Mouse (Mus musculus): Measurements from ENCODE around the gene Mms19. TPM values are rescaled to one million over a fixed set of nuclear protein-coding genes. Genes with fewer than 3 reads are reported as not detected.
A peak's percentile ranks its signal among the peaks of the same experiment; 100 is the strongest.

Gene Mms19
- 10 to 100 TPM; 30.1 to 39.8 TPM for total RNA-seq (2021)

DNA sequence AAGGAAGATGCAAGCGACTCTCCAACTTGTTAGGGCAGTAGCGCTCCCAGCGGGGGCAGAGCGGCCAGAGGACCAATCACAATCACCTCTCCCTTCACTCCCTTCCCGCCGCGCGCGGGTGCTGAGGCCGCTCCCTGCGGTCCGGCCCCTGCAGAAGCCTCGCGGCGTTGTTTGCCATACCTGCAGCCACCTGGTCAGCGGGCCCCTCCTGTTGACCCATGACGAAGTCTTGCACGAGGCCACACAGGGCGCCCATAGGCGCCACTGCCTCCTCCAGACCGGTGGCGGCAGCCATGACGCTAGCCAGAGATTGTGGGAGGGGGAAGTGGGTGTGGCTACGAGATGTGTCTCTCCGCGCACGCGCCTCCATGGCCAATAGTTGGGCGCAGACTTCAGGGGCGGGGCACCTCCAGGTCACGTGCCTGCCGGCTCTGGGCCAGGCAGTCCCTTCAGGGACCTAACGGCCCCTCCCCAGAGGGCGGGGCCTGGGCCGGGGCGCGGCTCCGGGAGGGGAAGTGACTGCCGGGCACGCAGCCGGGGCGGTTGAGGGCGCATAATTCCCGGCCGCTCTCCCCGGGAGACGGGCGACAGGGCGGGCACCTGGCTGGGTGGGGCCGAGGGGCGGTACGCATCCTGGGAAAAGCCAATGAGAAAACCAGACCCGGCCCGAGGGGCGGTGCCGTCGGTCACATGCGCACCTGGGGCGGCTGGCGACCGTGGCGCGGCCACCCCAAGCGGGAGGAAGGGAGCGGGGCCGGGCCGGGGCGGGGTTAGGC is at the start of gene Mms19:
Gene Mms19, minus strand, starts transcription at position 339 of the 776 bp plus-strand sequence.
- intact Hi-C loops (cut with DNase I) = loop anchor here (5.0 kb wide), 1 partner anchor 41 kb away; no protein-coding TSS in a partner anchor
- peak; percentile 98 to 99 for DNase-seq (ENCODE audit: extremely low spot score in 1 of 2, low spot score in 2 of 2)

DNA sequence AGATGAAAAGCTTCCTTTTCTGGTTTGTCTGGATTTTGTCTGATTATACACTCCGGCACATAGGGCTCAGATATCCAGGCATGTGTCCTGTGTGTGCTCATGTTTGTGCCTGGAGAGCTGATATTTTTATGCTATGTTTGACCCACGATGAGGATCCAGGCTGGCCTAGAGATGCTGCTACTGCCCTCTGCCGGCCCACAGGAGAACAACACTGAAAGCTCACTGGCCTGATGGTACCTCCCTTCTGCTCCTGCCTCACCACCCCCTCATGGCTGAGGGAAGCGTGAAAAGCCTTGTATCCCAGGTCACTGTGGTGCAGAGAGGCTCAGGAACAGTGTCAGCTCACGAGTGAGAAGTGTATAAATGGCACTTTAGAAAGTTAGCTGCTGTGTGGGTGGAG is 45.2 kb upstream of the Mms19 start:
- intact Hi-C loops (cut with DNase I) = no loop called here
- DNase-seq (ENCODE audit: extremely low spot score in 1 of 2, low spot score in 2 of 2) = peak; percentile 64 to 79

DNA sequence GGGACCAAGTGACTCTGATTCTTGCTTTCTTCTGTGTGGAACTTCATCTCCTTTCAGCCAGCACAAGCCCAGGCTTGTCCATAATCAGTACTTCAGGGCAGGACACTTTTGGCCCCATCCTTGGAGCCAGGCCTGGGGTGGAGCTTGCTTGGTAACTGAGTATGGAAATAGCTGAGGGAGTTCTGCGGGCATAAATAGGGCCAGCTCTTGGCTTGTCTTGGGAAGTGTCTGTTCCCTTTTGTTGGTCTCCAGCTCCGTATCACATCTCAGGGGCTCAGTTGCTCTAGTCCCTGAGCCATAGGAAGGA is 41.5 kb upstream of the Mms19 start:
- intact Hi-C loops (cut with DNase I) = loop anchor here (5.0 kb wide), 1 partner anchor 40 kb away; the partner anchor contains the start of genes Mms19 and Ubtd1
- no peak for DNase-seq (ENCODE audit: extremely low spot score in 1 of 2, low spot score in 2 of 2)

DNA sequence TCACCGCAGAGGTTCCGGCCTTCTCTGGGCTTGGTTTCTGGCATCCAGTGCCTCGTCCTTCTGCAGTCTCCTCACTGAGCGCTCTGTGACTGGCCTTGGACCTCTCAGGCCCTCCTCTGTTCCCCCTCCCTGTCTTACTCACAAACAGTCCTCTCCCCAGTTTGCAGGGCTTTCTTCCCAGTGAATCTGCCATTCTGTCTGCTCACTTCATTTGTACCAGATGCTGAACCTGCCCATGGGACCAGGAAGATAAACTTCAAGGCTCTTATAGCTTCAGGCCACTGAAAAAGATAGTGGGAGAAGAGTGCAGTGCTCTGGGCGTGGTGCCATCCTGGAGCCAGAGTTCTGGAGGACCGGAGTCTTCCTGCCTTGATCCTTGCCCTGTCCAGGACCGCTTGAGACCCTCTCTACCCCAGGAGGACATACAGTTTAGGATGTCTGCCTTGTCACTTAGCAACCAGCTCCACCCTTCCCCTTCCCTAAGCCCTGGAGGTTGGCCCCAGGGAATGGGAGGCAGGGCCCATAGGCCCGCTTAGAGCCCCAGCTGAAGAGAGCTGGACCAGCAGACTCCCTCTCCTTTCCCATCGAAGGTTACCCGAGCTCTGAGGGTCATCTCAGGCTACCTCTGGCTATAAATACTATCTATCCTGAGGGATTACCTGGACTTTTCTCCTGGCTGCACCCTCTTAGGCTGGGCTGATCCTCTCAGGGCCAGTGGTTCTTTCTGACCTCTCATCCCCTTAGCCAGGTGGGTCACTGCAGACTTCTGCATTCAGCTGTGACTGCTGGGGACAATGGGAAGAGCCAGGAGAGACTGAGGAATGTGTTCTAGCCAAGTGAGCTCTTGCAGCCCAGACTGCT is 41.0 kb upstream of the Mms19 start:
- intact Hi-C loops (cut with DNase I) = loop anchor here (5.0 kb wide), 1 partner anchor 40 kb away; the partner anchor contains the start of genes Mms19 and Ubtd1
- DNase-seq (ENCODE audit: extremely low spot score in 1 of 2, low spot score in 2 of 2) = no peak

DNA sequence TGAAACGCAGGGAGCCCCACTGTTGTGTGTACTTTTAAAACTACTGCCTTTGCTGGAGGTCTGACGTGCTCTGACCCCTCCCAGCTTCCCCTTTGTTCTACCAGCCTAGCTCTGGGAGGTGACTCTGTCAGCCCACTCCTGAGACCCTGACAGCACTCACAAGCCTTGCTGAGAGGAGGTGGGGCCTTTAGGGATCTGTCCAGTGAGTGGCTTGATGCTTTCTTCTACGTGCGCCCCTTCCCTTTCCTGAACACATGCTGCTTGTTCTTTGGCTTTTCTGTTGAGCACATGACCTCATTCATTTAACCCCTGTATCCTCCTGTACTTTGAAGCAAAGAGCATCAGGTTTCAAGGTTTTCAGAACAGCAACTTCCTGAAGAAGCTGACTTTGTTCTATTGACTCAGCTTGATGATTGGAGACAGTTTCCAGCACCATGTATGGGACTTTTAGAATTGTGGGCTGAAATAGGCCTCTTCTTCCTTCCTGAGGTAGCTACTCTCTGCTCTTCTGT is 38.1 kb upstream of the Mms19 start:
- intact Hi-C loops (cut with DNase I) = no loop called here
- peak in 1 of 2 experiments; percentile 57 for DNase-seq (ENCODE audit: extremely low spot score in 1 of 2, low spot score in 2 of 2)

DNA sequence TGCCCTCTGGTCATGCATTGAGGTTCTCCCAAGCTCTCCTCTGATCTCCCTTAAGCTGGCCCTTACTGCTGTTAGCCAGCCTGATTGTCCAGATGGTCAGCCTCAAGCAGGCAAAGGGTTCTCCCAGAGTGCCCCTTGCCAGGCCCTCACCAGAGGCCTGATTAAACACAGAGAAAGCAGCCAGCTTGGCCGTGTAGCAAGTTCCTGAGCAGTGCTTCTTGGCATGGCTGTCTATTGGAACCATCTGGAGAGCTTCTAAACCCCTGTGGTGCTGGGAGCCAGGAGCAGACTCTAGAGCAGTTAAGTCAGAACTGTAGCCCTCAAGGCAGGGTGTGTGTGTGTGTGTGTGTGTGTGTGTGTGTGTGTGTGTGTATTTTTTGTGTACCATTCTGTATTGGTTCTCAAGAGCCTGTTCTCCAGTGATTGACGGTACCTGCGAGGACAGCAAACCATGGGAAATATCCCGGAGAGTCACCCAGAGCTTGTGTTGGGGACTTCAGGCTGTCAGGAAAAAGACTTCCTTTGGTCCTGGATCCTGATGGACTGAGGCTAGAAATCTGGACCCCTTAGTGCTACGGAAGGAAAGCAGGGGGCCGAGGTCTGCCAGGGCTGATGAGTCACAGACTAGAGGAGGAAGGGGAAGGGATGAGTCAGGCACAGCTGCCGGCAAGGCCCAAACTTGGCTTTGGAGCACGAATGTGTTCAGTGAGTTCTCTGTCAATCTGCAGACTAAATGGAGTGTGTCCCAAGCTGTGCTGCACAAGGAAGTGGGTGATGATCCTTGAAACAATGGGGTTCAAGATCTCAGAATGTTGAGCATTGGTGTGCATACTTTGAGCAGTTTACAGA is 36.7 kb upstream of the Mms19 start:
- DNase-seq (ENCODE audit: extremely low spot score in 1 of 2, low spot score in 2 of 2) = peak; percentile 45 to 74
- intact Hi-C loops (cut with DNase I) = no loop called here

DNA sequence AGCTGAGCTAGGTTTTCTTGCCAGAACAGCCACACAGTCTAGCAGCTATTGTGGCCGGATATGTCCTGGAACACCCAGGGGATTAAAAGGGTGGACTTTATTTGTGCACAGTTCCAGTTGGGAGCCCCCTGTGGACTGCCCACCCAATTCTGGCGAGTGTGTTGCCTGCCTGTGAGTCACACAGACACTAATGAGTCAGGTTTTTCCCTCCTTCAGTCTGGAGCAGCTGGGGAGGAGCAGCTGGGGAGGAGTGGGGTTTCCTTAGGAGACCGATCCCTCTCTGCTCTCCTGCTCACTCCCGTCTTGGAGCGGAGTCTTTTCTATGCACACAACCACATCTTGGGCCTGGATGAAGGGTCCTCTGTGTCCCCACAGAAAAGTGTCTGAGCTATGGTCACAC is 35.9 kb upstream of the Mms19 start:
- no peak for DNase-seq (ENCODE audit: extremely low spot score in 1 of 2, low spot score in 2 of 2)
- intact Hi-C loops (cut with DNase I) = no loop called here

DNA sequence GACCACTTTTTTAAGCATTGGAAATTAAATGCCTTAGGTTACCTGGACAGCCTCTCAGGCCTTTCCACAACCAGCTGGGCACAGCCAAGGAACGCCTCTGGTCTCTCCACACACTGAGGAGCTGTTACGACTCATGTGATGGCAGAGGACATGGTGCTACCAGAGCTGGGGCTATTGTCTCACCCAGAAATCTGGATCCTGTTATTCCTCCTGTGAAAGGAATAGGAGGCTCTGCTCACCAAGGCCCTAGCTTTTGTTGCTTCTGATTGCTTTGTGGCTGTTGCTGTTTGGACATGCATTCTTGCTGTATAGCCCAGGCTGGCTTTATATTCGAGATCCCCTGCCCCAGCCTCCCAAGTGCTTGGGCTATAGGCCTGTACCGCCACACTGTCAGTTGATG is 35.3 kb upstream of the Mms19 start:
- intact Hi-C loops (cut with DNase I) = no loop called here

DNA sequence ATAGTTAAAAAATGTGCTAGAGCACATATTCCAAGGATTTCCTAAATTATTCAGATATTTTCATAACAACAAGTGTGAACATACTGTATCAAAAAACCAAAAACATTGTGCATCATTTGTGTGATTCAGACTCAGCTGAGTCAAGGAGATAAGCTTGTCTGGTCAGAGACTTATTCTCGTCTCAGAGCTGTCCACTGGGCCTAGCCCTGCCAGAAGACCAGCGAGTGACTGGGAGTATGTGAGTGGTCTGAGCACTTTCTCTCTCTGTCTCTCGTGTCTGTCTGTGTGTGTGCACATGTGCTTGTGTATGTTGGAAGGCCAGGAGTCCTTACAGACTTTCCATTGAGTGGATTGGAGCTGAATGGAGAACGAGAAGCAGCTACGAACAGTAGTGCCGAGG is 34.0 kb upstream of the Mms19 start:
- no peak for DNase-seq (ENCODE audit: extremely low spot score in 1 of 2, low spot score in 2 of 2)
- intact Hi-C loops (cut with DNase I) = no loop called here

More for the DNA sequence above, 35.3 kb upstream of the Mms19 start:
- DNase-seq (ENCODE audit: extremely low spot score in 1 of 2, low spot score in 2 of 2) = no peak

DNA sequence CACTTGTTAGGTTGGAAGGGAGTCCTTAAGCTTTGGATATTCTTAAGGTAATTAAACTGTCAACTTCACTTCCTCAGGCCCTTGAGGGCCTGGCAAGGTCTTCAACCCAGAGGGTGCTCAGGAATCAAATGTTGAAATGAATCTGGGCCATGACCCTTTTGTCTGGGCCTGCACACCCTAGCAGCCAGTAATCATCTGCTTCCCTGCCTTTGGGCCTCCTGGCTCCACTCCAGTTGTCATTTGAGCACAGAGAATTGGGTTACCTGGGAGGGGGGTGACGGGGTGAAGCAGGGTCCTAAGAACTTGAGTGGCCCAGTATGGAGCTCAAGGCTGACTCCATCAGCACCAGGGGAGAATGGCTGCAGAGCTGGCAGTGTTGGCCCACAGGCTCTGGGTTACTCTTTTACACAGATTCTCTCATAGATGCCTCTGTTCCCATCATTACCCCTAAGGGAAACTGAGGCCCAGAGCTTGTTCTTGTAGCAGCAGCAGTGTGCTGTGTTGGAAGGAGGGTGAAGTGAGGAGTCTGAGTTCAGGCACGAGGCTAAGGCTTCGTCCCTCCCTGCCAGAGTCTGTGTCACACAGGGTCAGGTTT is 33.4 kb upstream of the Mms19 start:
- no peak for DNase-seq (ENCODE audit: extremely low spot score in 1 of 2, low spot score in 2 of 2)

DNA sequence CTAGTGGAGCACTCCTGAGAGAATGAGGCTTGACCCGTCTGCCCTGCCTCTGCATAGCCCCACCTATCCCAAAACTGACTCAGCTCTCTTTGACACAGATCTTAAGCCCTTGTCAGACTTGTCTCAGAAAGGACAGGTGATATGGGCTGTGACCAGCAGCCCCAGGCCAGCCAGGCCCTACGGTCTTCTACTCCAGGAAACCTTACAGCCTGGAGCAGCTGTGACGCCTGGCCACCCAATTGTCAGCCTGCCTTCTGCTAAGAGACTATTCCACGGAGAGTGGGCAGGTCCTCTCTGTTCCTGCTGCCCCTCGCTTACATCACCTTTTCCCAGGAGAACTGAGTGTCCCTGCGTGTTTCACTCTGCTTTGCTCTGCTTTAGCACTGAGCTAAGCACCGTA is 30.2 kb upstream of the Mms19 start:
- intact Hi-C loops (cut with DNase I) = no loop called here
- DNase-seq (ENCODE audit: extremely low spot score in 1 of 2, low spot score in 2 of 2) = no peak

More for the DNA sequence above, 33.4 kb upstream of the Mms19 start:
- intact Hi-C loops (cut with DNase I) = no loop called here

DNA sequence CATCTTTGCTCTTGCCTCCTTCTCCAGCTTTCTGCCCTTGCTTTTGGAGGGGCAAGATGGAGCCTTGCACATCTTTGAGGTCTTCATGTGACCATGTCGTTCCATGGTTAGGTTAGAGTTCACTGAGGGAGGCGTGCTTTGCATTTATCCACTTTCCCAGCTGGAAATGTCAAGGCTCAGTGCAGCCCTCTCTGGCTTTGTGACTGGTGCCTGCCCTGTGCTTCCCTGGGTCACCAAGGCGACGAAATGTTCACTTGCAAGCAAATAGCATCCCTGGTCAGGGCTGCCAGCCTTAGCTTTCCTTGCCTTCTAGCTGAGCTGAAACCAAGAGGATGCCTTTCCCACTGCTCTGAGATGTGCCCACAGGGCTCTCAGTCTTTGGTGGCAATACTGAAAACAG is 29.5 kb upstream of the Mms19 start:
- no peak for DNase-seq (ENCODE audit: extremely low spot score in 1 of 2, low spot score in 2 of 2)
- intact Hi-C loops (cut with DNase I) = no loop called here

DNA sequence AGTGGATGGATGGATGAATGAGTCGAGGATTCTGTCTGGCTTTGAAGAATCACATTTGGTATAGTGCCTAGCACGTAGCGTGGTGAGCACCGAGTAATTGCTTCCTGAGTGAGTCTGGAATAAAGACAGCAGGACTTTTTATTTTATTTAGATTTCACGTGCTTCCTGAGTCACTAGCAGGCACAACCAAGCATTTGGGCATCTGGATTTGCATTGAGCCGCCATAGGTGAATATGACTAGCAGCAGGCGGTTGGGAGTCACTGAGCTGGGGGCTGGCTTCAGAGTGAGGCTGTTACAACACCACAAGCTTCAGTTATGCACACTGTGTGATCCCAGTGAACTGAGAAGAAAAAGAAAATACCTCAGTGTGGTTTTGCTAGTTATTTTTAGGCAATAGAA is 28.1 kb upstream of the Mms19 start:
- intact Hi-C loops (cut with DNase I) = no loop called here
- DNase-seq (ENCODE audit: extremely low spot score in 1 of 2, low spot score in 2 of 2) = no peak

DNA sequence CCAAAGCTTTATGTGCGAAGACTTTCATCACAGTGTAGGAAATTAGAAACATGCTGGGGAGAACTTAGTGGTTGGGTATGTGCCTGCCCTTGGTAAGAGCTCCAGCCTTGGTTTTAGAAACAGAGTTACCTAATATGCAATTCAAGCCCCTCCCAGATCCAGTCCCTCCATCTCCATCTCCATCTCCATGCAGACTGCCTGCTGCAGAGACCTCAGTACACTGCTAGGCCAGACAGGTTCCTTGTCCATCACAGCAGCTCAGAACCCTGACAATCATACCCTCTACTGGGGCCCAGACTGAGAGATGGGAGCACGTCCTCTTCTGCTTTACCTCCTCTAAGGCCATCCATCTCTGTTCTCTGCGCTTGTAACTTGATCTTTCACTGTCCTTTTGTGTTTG is 27.6 kb upstream of the Mms19 start:
- intact Hi-C loops (cut with DNase I) = no loop called here

DNA sequence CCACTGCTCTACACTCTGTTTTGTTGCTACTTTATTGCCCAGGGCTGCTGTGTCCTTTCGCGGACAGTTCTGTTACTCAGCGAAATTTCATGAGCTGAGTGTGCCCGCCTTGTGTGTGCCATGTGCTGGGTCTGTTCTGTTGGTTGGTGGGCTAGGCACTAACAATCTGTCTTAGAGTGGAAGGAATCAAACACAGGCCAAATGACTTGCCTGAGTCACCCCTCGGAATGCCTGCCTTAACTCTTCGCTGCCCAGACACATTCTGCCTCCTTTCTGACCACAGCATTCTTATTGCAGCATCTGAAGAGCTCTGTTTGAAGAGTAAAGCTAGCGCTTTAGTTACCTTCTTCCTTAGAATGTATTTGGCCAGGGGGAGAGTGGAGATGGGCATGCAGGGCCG is 25.6 kb upstream of the Mms19 start:
- intact Hi-C loops (cut with DNase I) = no loop called here
- no peak for DNase-seq (ENCODE audit: extremely low spot score in 1 of 2, low spot score in 2 of 2)

More for the DNA sequence above, 27.6 kb upstream of the Mms19 start:
- DNase-seq (ENCODE audit: extremely low spot score in 1 of 2, low spot score in 2 of 2) = no peak

DNA sequence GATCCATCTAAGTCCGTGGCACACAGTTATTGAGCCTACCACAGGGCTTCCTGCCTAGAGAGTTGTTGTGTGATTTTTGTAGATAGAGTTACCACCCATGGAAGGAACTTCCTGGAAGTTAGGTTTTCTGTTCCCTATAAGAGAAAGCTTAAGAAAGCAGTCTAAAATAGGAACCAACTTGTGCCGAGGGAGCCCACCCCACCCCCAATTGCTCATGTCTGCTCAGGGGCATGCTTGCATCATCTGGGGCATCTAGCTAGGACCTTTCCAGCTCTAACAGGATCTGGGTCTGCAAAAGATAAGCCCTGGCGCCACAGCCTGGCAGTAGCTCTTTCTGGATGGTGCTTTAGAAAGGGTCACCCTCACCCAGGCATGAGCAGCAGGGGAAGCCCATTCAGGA is 24.7 kb upstream of the Mms19 start:
- intact Hi-C loops (cut with DNase I) = no loop called here
- DNase-seq (ENCODE audit: extremely low spot score in 1 of 2, low spot score in 2 of 2) = peak in 1 of 2 experiments; percentile 45

DNA sequence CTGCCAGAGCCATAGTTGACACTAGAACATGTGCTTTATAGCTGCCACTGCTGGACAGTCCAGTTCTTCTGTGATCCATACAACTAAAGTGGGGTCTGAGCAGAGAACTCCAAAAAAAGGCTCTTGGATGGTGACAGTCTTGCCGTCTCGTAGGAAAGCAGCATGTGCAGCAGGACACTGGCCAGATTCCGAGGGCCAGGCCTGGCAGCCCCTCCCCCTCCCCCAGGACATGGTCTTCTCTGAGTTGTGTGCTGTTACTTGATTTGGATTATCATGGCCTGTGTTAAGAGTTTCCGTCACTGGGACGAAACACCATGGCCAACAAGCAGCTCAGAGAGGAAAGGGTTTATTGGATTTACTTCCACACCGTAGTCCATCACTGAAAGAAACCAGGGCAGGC is 23.3 kb upstream of the Mms19 start:
- DNase-seq (ENCODE audit: extremely low spot score in 1 of 2, low spot score in 2 of 2) = no peak
- intact Hi-C loops (cut with DNase I) = no loop called here

DNA sequence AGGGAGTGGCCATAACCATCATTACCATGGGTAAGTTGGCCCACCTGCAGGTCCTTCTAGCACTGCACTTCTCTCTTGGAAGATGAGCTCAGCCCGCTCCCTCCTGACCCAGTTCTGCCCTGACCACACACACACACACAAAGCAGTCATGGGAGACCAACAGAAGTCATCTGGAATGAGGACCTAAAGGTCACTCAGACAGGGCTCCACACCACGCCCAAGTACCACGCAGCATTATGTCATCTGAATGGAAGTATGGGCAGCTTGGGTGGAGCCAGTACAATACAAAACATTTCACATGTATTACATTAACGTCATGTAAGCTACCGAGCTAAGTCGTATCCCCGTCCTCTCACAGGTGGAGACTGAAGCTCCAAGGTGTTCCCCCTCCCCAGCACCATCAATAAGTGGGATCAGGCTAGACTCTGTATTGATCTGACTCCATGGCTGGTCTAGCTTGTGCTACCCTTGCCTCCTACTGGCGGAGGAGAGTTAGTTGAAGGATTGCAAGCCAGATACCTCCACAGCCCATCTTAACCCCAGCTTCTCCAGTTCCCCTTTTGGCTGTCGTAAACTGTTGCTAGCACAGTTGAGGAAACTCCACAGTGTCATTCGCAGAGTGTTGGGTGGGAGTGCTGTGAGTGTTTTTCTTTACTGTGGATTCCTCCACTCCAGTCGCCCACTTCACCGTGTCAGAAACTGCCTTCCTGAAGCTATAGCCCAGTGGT is 20.5 kb upstream of the Mms19 start:
- DNase-seq (ENCODE audit: extremely low spot score in 1 of 2, low spot score in 2 of 2) = no peak

More for the DNA sequence above, 20.5 kb upstream of the Mms19 start:
- intact Hi-C loops (cut with DNase I) = no loop called here
